Mouse (Mus musculus): ENCODE measurements around the gene Comt. TPM values are rescaled to one million over a fixed set of nuclear protein-coding genes. Genes with fewer than 3 reads are reported as not detected.

The Comt gene
- 51.1 and 59.0 TPM in 2 replicates for total RNA-seq (2014; fragmentation: Nextera tagmentation)
- 36.7 and 53.7 TPM in 2 replicates for total RNA-seq (2017)
- 25.2 and 47.5 TPM in 2 replicates for polyA plus RNA-seq (2012)

DNA sequence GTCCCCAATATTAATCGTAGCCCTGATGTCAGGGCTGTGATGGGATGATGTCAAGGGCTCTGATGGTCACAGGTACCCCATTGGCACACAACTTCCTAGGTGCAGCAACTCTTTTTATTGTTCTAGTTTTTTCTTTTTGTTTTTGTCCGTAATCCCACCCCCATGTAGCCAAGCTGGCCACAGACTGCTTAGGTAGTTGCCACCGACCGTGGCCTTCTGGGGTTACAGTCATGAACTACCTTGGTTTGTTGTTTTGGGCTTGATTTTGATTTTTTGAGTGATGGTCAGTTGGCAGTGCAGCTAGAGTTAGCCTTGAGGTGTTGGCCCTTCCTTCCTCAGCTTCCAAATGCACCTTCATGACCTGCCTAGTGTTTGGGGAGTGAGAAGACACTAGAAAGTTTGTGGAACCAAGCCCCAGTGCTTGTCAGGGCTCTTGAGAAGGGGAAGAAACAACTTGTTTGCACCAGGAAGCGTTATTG is at the start of gene Comt:
Gene Comt (minus strand): TSS at position 51 of the 479 bp plus-strand sequence.
- TF ChIP-seq CTCF (IDR thresholded peaks at IDR 0.05; ENCODE audit: low read depth, low read length) (no peak), GATA2 (IDR thresholded peaks at IDR 0.05; ENCODE audit: borderline replicate concordance, low read depth, low read length) (no peak), TAL1 (conservative IDR thresholded peaks at IDR 0.05; ENCODE audit: low read depth, low read length) (no peak), GATA1 (IDR thresholded peaks at IDR 0.05; ENCODE audit: borderline replicate concordance, low read length) (no peak), POLR2AphosphoS5 (IDR thresholded peaks at IDR 0.05; ENCODE audit: insufficient replicate concordance, low read depth, low read length) (no peak)
- DNase-seq (ENCODE audit: low spot score), result no peak
- Histone ChIP-seq H3K36me3 (replicated peaks) (peaks cover 55% of the 10 kb centered on the region), H3K27me3 (ENCODE audit: insufficient read depth, low read length) (no peaks in the 10 kb centered on the region), H3K4me3 (ENCODE audit: low read depth, low read length) (peak within 1 kb of the TSS; percentile 95), H3K4me1 (ENCODE audit: insufficient read depth, low read depth, low read length) (peaks cover 83% of the 10 kb centered on the region), H3K9me3 (replicated peaks) (no peaks in the 10 kb centered on the region)
- ATAC-seq (ENCODE audit: extremely low read depth, insufficient number of reproducible peaks, low FRiP score, poor library complexity, severe bottlenecking), result no peak

DNA sequence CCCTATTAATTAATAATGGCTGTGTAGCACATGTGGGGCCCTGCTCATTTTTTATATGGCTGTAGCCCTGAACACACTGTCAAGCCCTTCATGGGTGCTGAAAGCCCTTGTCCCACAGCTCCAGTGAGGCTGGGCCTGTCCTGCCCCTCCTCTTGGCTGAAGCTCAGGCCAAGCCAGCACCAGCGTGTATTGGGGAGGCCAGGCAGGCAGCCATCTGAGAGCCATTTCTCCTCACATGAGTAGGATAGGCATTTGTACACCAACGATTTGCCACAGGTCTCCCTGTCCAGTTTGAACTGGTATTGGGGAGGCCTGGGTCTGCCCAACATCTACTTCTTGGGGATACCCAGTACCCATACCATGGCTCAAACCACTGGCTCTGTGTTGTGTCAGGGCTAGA is 47.4 kb upstream of the Comt start:
- H3K4me3 ChIP-seq (ENCODE audit: low read depth, low read length), result no peak overlapping the region
- no peaks in the 10 kb centered on the region for H3K27me3 ChIP-seq (ENCODE audit: insufficient read depth, low read length)
- DNase-seq (ENCODE audit: low spot score) (no peak), ATAC-seq (ENCODE audit: extremely low read depth, insufficient number of reproducible peaks, low FRiP score, poor library complexity, severe bottlenecking) (no peak)
- H3K9me3 ChIP-seq (replicated peaks), result no peaks in the 10 kb centered on the region
- H3K36me3 ChIP-seq (replicated peaks), result peaks cover 99% of the 10 kb centered on the region
- TF ChIP-seq GATA1 (IDR thresholded peaks at IDR 0.05; ENCODE audit: borderline replicate concordance, low read length) (no peak), POLR2AphosphoS5 (IDR thresholded peaks at IDR 0.05; ENCODE audit: insufficient replicate concordance, low read depth, low read length) (no peak), CTCF (IDR thresholded peaks at IDR 0.05; ENCODE audit: low read depth, low read length) (no peak), TAL1 (conservative IDR thresholded peaks at IDR 0.05; ENCODE audit: low read depth, low read length) (no peak), GATA2 (IDR thresholded peaks at IDR 0.05; ENCODE audit: borderline replicate concordance, low read depth, low read length) (no peak)
- peaks cover 12% of the 10 kb centered on the region for H3K4me1 ChIP-seq (ENCODE audit: insufficient read depth, low read depth, low read length)

DNA sequence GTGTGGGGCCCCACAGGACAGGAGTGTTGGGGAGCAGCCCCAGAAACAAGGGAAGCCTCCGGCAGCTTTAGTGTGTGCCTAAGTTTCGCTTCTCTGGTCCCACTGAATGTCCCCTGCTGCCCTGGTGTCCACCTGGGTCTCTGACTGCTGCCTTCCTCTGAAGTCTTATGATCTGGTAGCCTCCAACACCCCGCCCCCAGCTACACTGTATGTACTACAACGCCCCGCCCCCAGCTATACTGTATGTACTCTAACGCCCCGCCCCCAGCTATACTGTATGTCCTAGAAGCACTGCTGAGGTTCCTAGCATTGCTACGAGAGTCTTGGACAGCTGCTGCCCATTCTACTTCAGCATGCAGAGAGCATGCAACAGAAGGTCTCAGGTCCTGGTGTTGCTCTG is 46.3 kb upstream of the Comt start:
- no peaks in the 10 kb centered on the region for H3K27me3 ChIP-seq (ENCODE audit: insufficient read depth, low read length)
- H3K9me3 ChIP-seq (replicated peaks), result no peaks in the 10 kb centered on the region
- no peak overlapping the region for H3K4me3 ChIP-seq (ENCODE audit: low read depth, low read length)
- peaks cover 11% of the 10 kb centered on the region for H3K4me1 ChIP-seq (ENCODE audit: insufficient read depth, low read depth, low read length)
- no peak for ATAC-seq (ENCODE audit: extremely low read depth, insufficient number of reproducible peaks, low FRiP score, poor library complexity, severe bottlenecking)
- H3K36me3 ChIP-seq (replicated peaks), result peaks cover 97% of the 10 kb centered on the region
- DNase-seq (ENCODE audit: low spot score), result no peak
- TF ChIP-seq POLR2AphosphoS5 (IDR thresholded peaks at IDR 0.05; ENCODE audit: insufficient replicate concordance, low read depth, low read length) (no peak), GATA2 (IDR thresholded peaks at IDR 0.05; ENCODE audit: borderline replicate concordance, low read depth, low read length) (no peak), TAL1 (conservative IDR thresholded peaks at IDR 0.05; ENCODE audit: low read depth, low read length) (no peak), CTCF (IDR thresholded peaks at IDR 0.05; ENCODE audit: low read depth, low read length) (no peak), GATA1 (IDR thresholded peaks at IDR 0.05; ENCODE audit: borderline replicate concordance, low read length) (no peak)

DNA sequence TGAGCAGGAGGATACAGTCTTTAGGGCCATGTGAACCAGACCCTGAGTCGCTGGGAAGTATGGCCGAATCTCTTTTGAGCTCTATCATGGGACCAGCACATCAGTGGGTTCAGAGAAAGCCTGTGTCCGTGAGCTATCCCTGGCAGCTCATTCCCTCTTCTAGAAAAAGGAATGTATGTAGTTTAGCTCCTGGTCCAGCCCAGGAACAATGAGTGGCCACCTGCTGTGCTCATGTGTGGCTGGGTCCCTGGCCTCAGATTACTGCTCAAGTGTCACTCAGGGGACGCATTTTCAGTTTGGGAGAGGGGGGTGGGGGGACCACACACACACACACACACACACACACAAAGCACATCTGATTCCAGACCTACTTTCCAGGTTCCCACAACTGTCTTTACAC is 45.8 kb upstream of the Comt start:
- Histone ChIP-seq H3K27me3 (ENCODE audit: insufficient read depth, low read length) (no peaks in the 10 kb centered on the region), H3K4me1 (ENCODE audit: insufficient read depth, low read depth, low read length) (peaks cover 11% of the 10 kb centered on the region), H3K4me3 (ENCODE audit: low read depth, low read length) (no peak overlapping the region), H3K36me3 (replicated peaks) (peaks cover 97% of the 10 kb centered on the region), H3K9me3 (replicated peaks) (no peaks in the 10 kb centered on the region)
- DNase-seq (ENCODE audit: low spot score) (no peak), ATAC-seq (ENCODE audit: extremely low read depth, insufficient number of reproducible peaks, low FRiP score, poor library complexity, severe bottlenecking) (no peak)
- TF ChIP-seq POLR2AphosphoS5 (IDR thresholded peaks at IDR 0.05; ENCODE audit: insufficient replicate concordance, low read depth, low read length), result no peak
- no peak for TF ChIP-seq CTCF (IDR thresholded peaks at IDR 0.05; ENCODE audit: low read depth, low read length)
- TF ChIP-seq GATA2 (IDR thresholded peaks at IDR 0.05; ENCODE audit: borderline replicate concordance, low read depth, low read length), result no peak
- TF ChIP-seq GATA1 (IDR thresholded peaks at IDR 0.05; ENCODE audit: borderline replicate concordance, low read length), result no peak
- no peak for TF ChIP-seq TAL1 (conservative IDR thresholded peaks at IDR 0.05; ENCODE audit: low read depth, low read length)

DNA sequence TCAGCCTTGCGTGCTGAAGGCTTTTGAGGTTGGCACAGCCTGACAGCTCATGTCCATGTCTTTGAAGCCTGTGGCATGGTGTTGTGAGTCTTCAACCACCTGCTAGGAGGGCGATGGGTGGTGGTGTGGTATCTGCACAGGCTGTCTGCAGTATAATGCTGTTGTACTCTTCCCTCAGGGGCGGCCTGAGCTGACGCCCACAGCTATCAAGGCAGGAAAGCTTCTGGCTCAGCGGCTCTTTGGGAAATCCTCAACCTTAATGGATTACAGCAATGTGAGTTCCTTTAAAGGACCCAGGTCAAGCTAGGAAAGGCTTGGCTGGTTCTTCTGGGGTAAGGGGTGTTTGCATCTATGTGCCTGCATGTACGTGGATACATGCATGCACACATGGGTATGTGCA is 45.3 kb upstream of the Comt start:
- Histone ChIP-seq H3K27me3 (ENCODE audit: insufficient read depth, low read length) (no peaks in the 10 kb centered on the region), H3K4me3 (ENCODE audit: low read depth, low read length) (no peak overlapping the region), H3K9me3 (replicated peaks) (no peaks in the 10 kb centered on the region), H3K36me3 (replicated peaks) (peaks cover 97% of the 10 kb centered on the region), H3K4me1 (ENCODE audit: insufficient read depth, low read depth, low read length) (peaks cover 11% of the 10 kb centered on the region)
- ATAC-seq (ENCODE audit: extremely low read depth, insufficient number of reproducible peaks, low FRiP score, poor library complexity, severe bottlenecking) (no peak), DNase-seq (ENCODE audit: low spot score) (no peak)
- no peak for TF ChIP-seq TAL1 (conservative IDR thresholded peaks at IDR 0.05; ENCODE audit: low read depth, low read length)
- no peak for TF ChIP-seq GATA2 (IDR thresholded peaks at IDR 0.05; ENCODE audit: borderline replicate concordance, low read depth, low read length)
- TF ChIP-seq POLR2AphosphoS5 (IDR thresholded peaks at IDR 0.05; ENCODE audit: insufficient replicate concordance, low read depth, low read length), result no peak
- no peak for TF ChIP-seq CTCF (IDR thresholded peaks at IDR 0.05; ENCODE audit: low read depth, low read length)

DNA sequence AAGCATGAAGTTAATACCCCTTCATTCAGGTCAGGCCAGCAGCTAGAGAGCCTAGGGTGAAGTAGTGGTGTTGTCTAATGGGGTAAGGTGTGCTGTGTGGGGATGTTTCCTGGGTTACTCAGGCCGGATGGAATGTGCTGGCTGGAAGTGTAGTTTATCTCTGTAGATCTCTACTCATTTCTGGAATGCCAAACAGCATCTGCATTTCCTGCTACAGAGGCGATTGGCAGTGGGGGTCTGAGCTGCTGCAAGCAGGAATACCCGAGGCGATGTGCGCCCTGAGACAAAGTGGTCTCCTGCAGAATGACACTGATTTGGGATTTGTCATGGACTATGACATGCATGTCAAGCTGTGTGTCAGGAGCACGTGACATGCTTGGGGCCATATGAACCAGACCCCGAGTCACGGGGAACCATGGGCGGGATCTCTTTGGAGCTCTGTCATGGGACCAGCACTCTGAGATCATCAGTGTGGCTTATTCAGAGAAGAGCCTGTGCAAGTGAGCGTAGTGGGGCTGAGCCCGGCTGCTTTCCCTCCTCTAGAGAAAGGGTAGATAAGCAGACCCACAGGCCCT is 44.8 kb upstream of the Comt start:
- Histone ChIP-seq H3K9me3 (replicated peaks) (no peaks in the 10 kb centered on the region), H3K4me3 (ENCODE audit: low read depth, low read length) (no peak overlapping the region), H3K27me3 (ENCODE audit: insufficient read depth, low read length) (no peaks in the 10 kb centered on the region), H3K36me3 (replicated peaks) (peaks cover 97% of the 10 kb centered on the region), H3K4me1 (ENCODE audit: insufficient read depth, low read depth, low read length) (peaks cover 11% of the 10 kb centered on the region)
- TF ChIP-seq GATA1 (IDR thresholded peaks at IDR 0.05; ENCODE audit: borderline replicate concordance, low read length), result no peak
- TF ChIP-seq POLR2AphosphoS5 (IDR thresholded peaks at IDR 0.05; ENCODE audit: insufficient replicate concordance, low read depth, low read length), result no peak
- TF ChIP-seq GATA2 (IDR thresholded peaks at IDR 0.05; ENCODE audit: borderline replicate concordance, low read depth, low read length), result no peak
- TF ChIP-seq CTCF (IDR thresholded peaks at IDR 0.05; ENCODE audit: low read depth, low read length), result no peak
- no peak for TF ChIP-seq TAL1 (conservative IDR thresholded peaks at IDR 0.05; ENCODE audit: low read depth, low read length)
- no peak for ATAC-seq (ENCODE audit: extremely low read depth, insufficient number of reproducible peaks, low FRiP score, poor library complexity, severe bottlenecking)
- no peak for DNase-seq (ENCODE audit: low spot score)
